Mouse (Mus musculus): ENCODE measurements around the gene Dysf. TPM values are rescaled to one million over a fixed set of nuclear protein-coding genes. Genes with fewer than 3 reads are reported as not detected.

Gene Dysf
- total RNA-seq, 1 experiment from 2014 or later: not detected

DNA sequence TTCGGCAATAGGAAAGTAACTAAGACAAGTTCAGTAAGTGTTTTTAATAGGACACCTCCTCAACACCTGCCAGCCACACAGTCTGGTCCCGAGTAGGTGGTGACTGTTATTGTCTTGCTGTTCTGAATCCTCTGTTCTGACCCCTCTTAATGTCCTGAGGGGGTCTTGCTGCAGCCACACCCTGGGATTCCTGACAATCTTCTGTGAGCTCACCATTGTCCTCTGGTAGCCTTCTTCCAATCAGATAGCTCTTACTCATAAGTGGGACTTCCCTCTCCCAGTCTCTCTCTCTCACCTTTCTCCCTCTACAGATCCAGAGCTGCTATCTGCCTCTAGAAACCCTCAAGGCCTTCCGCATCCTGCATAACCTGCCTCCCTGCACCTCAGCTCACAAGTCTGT, 36.3 kb downstream of the Dysf start:
- ATAC-seq (ENCODE audit: extremely low read depth, insufficient number of reproducible peaks, low FRiP score, poor library complexity, severe bottlenecking): no peak

DNA sequence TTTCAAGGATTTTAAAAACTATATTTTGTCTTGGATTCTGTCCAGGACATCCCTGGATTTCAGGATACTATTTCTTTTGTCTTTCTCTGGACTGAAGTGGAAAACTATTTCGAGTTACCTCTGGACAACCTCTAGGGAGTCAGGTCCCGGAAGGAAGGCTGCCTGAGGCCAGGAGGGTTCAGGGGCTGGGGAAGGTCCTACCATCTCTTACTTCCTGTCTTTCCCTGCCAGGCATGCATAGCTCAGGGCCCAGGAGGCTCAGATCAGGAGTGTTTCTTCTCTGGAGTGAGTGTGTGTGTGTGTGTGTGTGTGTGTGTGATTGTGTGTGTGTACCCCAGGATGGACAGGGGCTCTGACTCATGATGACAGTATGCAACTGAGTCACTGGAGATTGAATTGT, 40.5 kb downstream of the Dysf start:
- ATAC-seq (ENCODE audit: extremely low read depth, insufficient number of reproducible peaks, low FRiP score, poor library complexity, severe bottlenecking): no peak

DNA sequence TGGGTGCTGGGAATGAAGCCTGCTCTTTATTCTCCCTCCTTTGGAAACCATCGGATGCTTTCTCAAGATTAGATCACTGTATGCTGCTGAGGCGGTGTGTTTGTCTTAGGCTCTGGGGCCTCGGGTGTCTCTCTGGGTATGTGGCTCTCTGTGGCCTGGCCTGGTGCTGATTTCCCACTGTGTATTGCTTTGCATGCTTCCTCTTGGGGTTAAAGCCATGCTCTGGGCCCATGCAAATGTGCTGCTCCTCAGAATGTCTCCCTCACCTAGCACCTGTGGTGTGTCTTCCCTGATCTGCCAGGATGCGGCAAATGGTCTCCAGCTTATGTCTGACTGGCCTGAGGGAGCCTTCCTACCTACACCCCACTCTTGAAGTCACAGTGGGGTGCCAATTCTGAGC, 41.8 kb downstream of the Dysf start:
- no peak for ATAC-seq (ENCODE audit: extremely low read depth, insufficient number of reproducible peaks, low FRiP score, poor library complexity, severe bottlenecking)

DNA sequence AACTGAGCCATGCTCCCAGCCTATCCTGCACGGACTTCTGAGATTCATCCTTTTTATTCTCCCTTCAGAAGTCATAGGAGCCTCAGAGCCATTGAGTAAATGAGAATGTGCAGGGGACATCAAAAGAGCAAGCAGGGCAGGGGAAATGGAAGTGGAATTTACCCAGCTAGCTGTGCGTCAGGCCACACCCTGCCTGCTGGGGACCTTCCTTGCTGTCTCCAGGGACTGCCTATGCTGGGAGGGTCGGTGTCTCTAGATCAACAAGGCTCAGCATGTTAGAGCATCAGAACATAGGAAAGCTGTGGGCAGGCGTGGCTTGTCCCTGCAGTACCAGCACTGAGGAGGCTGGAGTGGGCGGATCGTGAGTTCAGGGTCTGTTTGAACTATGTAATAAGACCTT, 42.6 kb downstream of the Dysf start:
- no peak for ATAC-seq (ENCODE audit: extremely low read depth, insufficient number of reproducible peaks, low FRiP score, poor library complexity, severe bottlenecking)

DNA sequence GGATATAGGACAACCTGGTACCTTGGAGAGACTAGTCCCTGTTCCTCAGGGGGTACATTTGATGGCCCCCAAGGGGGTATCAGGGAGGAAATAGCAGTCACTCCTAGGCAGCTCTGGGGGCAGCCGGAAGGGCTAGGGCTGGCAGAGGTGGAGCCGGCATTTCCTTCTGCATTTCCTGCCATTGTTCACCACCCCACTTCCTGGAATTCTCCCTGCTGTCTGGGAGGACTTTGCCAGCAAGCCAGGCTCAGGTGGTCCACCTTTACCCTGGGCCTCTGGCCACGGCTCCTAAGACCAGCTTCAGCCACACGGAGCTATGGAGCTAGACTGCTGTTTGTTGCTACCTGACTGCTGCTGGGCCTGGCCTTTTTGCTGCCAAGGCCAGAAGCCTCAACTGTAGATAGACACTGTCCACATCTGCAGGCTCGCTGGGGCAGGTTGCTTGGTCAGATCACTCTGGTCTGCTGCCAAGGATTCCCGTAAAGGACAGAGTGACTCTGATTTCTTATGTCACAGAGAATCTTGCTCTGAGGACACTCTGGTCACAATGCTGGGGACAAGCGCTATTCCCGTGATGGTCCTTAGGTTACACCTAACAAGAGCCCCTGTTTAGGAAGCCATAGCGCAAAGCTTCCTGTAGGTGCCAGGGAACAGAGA, 45.6 kb downstream of the Dysf start:
- ATAC-seq (ENCODE audit: extremely low read depth, insufficient number of reproducible peaks, low FRiP score, poor library complexity, severe bottlenecking): no peak

DNA sequence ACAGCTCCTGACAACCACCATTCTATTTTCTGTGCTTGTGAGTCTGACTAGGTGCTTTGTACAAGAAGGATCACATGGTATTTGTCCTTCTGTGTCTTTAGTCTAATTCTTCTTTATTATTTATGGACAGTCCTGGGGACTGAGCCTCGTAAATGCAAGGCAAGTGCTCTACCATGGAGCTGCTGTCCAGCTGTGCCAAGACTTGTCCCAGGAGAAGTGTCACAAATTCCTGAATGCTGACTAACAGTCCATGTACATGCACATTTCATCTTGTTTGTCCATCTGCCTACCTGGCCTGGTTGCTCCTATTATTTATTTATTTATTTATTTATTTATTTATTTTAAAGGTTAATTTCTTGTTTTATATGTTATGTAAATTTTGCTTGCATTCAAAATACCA, 47.2 kb downstream of the Dysf start:
- ATAC-seq (ENCODE audit: extremely low read depth, insufficient number of reproducible peaks, low FRiP score, poor library complexity, severe bottlenecking): no peak

DNA sequence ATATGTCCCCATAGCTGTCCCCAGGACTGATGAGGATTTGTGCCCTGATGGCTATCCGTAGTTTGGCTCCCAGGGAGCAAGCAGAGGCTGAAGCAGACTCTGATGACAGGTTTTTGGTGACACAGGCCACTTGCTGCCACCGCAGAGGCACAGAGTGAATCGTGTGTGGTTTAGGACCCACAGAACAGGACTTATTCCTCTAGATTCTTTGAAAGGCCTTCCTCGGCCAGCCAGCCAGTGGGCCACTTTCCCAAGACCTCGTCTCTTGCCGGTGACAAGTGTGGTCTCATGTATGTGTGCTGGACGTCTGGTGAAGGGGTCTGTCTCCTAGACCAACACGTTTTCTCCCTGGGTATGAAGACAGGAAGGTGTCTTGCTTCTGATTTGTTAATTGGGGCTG, 48.8 kb downstream of the Dysf start:
- ATAC-seq (ENCODE audit: extremely low read depth, insufficient number of reproducible peaks, low FRiP score, poor library complexity, severe bottlenecking): no peak

DNA sequence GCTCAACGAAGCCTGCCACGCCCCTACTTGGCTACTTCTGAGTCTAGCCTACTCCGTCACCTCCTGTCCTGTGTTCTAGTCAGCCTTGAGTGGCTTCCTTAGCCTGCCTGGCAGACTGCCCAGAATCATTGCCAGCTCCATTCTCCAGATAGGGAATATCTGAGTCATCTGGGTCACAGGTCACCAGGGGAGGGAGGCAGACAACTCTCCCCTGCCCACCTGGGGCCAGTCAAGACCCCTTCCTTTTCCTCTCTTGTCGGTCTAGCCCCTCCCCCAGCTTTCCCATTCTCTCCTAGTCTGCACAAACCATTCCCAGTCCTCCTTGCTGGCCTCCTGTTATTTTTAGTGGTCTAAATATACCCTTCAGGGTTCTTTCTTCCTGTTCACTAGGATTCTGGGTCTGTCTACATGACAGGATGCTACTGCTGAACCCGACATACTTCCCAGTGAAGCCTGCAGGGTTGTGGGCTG, 50.3 kb downstream of the Dysf start:
- no peak for ATAC-seq (ENCODE audit: extremely low read depth, insufficient number of reproducible peaks, low FRiP score, poor library complexity, severe bottlenecking)

DNA sequence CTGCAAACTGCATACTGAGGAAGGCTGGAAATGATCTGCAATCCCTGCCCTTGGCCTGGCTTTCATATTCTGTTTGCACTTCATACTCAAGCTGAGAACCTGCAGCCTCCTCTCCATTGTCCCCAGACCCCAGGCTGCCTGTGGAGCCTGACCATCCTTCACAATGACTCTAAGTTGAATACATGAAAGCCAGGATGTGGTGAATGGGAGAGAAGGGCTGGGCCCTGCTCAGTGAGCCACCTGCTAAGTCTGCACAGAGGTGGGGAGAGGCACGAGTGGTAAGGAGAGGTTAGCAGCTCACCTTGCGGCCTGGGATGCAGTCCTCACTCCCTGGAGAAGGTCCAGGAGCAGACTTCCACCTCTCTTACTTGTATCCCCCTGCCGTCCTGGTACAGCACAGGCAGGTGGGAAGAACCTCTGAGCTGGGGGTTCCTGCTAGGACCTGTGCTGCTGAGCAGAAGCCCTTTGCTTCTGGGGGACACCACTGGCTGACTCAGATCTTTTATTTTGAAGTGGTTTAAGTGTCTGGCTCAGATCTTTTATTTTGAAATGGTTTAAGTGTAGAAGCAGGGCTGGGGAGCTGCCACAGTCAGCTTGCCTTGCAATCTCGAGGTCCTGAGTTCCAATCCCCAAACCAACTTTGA, 51.5 kb downstream of the Dysf start:
- no peak for ATAC-seq (ENCODE audit: extremely low read depth, insufficient number of reproducible peaks, low FRiP score, poor library complexity, severe bottlenecking)

DNA sequence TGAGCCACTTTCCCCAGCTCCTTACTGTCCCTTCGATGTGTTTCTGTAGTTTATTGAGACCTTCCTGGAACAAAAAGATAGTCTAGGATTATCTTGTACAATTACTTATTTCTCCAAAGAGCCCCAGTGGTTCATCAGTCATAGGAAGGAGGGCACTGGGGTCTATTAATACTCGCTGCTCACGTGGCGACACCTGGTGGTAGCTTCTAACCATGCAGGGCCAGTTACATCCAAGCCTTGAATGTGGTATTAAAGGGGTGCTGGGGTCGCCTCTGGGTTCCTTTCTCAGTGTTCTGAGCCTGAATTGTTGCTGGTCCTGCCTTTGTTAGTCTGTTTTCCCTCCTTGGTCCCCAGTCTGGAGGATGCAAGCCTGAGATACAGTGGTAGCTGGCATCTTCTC, 52.9 kb downstream of the Dysf start:
- no peak for ATAC-seq (ENCODE audit: extremely low read depth, insufficient number of reproducible peaks, low FRiP score, poor library complexity, severe bottlenecking)

DNA sequence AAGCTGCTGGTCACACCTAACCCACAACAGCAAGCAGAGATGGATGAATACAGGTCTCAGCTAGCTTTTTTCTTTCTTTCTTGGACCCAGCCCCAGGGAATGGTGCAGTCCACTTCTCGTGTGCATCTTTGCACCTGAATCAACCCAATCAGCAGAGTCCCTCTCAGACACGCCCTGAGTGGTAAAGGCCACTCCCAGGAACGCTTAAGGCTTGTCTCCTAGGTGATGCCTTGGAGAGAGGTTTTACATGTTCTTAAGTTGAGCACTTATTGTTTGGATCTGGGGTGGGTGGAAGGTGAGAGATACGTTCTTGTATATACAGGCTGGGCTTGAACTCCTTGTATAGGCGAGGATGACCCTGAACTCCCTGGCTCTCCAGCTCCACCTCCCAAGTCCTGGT, 54.2 kb downstream of the Dysf start:
- ATAC-seq (ENCODE audit: extremely low read depth, insufficient number of reproducible peaks, low FRiP score, poor library complexity, severe bottlenecking): no peak

DNA sequence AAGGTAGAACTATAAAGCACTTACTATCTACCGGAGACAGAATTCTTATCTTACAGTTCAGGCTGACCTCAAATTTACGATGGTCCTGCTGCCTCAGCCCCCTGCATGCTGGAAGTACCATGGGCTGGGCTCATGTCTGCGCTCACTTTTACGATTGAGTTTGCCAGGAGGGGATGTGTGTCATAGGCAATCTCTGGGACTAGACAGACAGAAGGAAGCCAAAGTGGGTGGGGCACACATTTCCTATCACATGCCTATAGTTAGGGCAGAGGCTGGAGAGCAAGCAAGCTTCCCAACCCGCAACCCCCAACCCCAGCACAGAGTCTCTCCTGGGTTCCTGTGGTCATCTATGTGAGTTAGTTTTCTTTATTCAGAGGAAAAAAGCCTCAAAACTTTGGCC, 59.8 kb downstream of the Dysf start:
- ATAC-seq (ENCODE audit: extremely low read depth, insufficient number of reproducible peaks, low FRiP score, poor library complexity, severe bottlenecking): no peak

DNA sequence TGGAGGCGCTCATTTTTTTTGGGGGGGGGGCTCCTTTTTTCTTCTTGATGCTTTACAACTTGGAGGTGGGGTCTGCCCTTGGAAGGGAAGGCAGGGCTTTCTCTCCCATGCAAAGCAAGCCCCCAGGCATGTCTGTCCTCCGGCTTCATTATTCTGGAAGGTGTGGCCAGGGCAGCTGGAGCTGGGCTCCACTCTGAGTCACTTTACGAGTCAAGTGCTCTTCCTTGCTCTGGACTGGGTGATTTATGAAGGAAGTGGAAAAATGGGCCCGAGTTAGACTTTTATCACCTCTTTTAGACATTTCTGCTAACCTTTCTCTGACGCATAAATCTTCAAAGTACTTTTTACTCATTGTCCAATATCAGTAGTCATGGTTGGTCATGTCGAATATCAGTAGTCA, 61.9 kb downstream of the Dysf start:
- ATAC-seq (ENCODE audit: extremely low read depth, insufficient number of reproducible peaks, low FRiP score, poor library complexity, severe bottlenecking): no peak

DNA sequence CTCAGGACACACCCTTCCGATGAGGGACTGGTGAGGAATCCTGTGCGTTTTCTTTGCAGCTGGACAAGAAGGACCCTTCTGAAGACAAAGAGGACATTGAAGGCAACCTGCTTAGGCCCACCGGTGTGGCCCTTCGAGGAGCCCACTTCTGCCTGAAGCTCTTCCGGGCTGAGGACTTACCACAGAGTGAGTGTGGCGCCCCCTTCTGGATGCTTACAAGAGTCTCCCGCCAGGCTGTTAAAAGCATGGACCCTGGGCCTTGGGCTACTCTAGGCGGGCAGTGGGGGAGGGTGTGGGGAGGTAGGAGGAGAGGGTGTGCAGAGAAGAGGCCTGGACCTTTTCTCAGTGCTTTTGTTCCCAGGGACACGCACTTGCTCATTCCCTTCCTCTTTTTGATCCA, 64.2 kb downstream of the Dysf start:
- no peak for ATAC-seq (ENCODE audit: extremely low read depth, insufficient number of reproducible peaks, low FRiP score, poor library complexity, severe bottlenecking)

DNA sequence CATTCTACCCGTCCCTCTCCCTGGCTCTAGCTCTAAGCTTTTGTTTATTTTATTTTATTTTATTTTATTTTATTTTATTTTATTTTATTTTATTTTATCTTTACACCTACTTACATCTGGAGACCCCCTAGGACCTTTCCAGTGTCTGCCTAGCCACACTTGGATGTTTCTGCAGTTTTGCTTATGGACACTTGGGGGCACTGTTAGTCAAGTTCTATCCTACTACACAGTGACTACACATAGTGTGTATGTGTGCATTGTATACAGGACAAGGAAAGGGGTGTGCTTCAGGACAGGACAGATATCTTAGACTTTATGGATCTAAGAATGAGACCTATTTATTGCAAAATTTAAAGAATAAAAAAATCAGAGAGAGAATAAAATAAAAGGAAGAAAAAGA, 69.8 kb downstream of the Dysf start:
- ATAC-seq (ENCODE audit: extremely low read depth, insufficient number of reproducible peaks, low FRiP score, poor library complexity, severe bottlenecking): no peak

DNA sequence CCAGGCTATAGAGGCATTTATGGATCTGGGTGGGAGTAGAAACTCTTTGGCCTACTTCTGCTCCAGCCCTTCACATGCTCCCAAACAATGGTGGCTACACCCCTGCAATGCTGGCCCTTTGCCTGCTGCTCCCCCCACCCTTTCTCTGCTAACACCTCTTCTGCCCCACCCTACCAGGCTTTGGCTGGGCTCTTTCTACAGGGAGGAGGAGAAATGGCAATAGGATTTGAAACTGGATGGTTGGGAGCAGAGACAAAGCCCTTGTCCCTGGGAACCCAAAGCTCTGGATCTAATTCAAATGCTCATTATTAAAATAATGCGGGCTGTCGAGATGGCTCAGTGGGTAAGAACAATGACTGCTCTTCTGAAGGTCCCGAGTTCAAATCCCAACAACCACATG, 72.2 kb downstream of the Dysf start:
- ATAC-seq (ENCODE audit: extremely low read depth, insufficient number of reproducible peaks, low FRiP score, poor library complexity, severe bottlenecking): no peak

DNA sequence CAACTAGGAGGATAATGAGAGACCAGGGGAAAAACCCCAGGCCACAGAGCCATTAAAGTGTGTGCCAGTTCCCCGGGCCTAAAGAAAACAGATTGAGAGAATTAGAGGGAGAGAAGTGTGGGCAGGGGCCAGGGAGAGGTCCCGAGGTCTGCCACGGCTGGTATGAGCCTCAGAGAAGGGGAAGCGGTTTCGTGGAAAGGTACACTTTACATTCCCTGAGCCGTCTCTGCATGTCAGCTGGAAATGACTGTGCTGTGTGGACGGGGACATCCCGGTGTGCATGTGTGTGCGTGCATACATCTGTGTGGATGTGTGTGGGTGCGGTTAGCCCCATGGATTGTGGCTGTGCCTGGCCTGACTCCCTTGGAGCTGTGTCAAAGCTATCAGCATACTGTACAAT, 76.4 kb downstream of the Dysf start:
- ATAC-seq (ENCODE audit: extremely low read depth, insufficient number of reproducible peaks, low FRiP score, poor library complexity, severe bottlenecking): no peak

DNA sequence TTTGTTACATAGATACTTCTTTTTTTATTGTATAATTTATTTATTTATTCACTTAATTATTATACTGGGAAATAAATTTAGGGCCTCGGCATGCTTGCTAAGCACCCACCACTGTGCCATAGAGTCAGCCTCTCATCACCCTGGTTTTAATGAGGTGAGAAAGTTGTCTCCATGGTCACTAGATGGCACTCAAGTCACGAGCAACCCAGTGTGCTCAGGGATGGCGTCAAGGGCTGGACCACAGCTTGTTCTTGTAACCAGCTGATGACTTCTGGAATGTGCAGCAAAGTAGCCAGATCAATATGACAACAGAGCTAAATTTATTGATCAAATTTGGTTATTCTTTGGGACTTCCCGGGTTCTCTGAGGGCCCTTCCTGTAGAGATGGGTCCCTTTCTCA, 85.1 kb downstream of the Dysf start:
- no peak for ATAC-seq (ENCODE audit: extremely low read depth, insufficient number of reproducible peaks, low FRiP score, poor library complexity, severe bottlenecking)

DNA sequence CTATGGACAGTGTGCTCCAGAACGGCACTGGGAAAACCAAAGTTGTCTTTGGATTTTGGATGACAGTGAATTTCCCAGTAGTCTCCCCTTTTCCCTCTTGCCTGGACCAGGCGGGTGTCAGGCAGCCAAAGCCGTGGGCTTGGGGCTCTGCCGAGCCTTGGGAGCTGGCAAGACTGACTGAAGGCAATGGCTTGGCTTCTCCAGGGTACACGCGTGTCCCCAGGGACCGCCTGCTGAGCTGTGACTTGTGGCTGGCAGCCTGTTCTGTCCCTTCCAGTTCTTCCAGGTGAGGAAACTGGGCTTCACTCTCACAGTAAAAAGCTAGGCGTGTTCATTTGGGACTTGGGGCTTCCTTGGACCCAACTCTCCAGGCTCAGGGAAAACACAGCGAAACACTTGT, 86.1 kb downstream of the Dysf start:
- no peak for ATAC-seq (ENCODE audit: extremely low read depth, insufficient number of reproducible peaks, low FRiP score, poor library complexity, severe bottlenecking)

DNA sequence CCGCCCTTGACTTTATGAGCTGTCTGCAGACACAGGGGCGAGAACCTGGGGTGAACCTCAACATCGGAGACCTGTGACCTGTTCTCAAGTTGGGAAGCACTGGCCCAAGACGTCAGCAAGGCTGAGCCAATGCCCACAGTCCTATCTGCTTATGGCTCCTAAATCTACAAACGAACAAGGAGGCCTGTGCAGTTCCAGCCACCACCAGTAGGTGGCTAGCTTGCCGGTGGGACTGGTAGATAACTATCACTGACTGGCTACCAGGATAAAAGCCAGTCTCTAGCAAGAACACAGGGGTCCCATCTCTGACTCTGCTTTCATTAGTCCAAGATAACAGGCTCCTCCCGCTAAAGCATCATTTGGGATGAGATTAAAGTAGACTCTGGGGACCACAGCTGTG, 86.6 kb downstream of the Dysf start:
- no peak for ATAC-seq (ENCODE audit: extremely low read depth, insufficient number of reproducible peaks, low FRiP score, poor library complexity, severe bottlenecking)

DNA sequence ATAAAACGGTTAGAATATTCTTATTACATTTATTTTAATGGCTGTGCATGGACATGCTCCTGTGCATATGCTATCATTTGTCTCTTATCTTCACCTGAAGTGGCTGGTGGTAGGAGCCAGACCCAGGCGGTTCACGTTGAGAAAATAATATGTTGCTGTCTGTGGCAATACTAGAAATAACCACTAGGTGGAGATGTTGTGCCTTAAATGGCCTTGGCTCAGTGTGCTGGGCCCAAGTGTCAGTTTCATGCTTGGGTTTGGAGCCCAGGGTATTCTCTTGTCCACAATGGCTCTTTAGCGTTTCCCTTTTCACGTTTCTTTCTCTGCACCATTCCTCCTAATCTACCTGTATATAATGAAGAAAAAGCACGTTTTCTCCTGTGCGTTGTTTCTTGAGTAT, 87.5 kb downstream of the Dysf start:
- ATAC-seq (ENCODE audit: extremely low read depth, insufficient number of reproducible peaks, low FRiP score, poor library complexity, severe bottlenecking): no peak; the same call in 1 of the 2 replicates
